Mouse (Mus musculus) urinary bladder, adult 2 months (tissue): ENCODE data around the gene Gm20538. TPM values are rescaled to one million over a fixed set of nuclear protein-coding genes. Genes with fewer than 3 reads are reported as not detected.

Experiments
- polyA plus RNA-seq: library from polyadenylated mRNA; depleted of rRNA; stranded (reverse); fragments of >200 nt; gene quantifications from 2 replicates; pipeline ENCODE4 v1.2.3, GENCODE M21; 2012; rRNA removed

The Gm20538 gene
- polyA plus RNA-seq, 1 experiment = not detected

Other genes with a start within 250 kb of the Gm20538 start
- 0.87 and 1.0 TPM in 2 replicates for gene Scd4, start 219.7 kb downstream of the Gm20538 start, polyA plus RNA-seq
- 190 and 197 TPM in 2 replicates for gene Scd1, start 145.0 kb downstream of the Gm20538 start, polyA plus RNA-seq
- gene Wnt8b, start 59.4 kb downstream of the Gm20538 start, polyA plus RNA-seq = 0.01 TPM in 1 of 2 replicates, not detected in the other
- gene Sec31b, start 7.0 kb downstream of the Gm20538 start, polyA plus RNA-seq = 4.7 and 4.8 TPM in 2 replicates
- 343 and 393 TPM in 2 replicates for gene Ndufb8, start 2.6 kb upstream of the Gm20538 start, polyA plus RNA-seq
- 17.2 and 18.2 TPM in 2 replicates for gene Hif1an, start 10.0 kb upstream of the Gm20538 start, polyA plus RNA-seq
- gene Pax2, start 203.2 kb upstream of the Gm20538 start, polyA plus RNA-seq = 0.03 TPM in 1 of 2 replicates, not detected in the other